Mouse (Mus musculus) natural killer cell, adult 2 months (primary cell): ENCODE data around the gene Lrfn2.

Source experiments
- DNase-seq, 2 experiments: peaks; one replicate each; pipeline ENCODE4 v3.0.0; 2022; ENCODE audit warnings: low spot score in 2 of 2

The Lrfn2 gene

DNA sequence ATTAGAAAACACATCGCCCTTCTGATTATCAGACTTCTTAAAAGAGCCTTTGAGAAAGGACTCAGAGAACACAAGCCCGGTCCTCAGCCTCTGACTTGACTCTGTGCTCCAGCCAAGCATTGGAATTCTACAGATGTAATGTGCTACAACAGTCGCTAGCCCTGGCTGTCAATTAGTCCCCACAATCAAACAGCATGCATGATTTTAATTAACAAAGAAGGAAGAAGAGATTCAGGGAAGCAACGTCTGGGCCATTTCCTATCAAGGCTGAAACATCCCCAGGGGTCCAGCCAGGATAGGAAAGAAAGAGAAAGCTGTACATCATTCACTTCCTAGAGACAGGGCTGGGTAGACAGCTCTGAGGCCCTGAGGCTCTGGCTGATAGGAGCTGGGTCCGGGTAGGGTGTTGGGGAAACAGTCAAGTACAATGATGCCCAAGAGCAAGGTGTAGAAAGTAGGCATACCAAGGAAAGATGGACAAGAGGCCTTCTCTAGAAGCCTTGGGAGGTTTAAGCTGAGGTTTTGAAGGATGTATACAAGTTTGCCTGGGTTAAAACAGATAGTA lies 101.6 kb downstream of the Lrfn2 start:
- no peak for DNase-seq

DNA sequence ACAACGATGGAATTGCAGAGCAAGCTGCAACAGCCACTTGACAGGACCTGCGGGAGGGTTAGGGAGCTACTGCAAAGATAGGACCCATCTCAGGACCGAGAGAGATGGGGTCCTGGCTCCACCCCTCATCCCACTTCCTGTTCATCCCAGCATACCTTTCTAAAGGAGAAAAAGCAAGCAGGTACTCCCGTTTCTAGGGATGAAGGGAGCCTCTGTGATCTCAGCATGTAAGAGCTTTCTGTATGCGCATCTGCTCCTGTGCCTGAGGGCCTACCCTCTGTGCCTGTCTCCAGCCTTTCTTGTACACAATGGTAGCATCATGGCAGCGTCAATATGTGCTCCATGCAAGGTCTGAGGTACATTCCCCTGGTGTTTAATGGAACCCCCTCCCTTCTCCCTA lies 102.9 kb downstream of the Lrfn2 start:
- DNase-seq, result no peak

DNA sequence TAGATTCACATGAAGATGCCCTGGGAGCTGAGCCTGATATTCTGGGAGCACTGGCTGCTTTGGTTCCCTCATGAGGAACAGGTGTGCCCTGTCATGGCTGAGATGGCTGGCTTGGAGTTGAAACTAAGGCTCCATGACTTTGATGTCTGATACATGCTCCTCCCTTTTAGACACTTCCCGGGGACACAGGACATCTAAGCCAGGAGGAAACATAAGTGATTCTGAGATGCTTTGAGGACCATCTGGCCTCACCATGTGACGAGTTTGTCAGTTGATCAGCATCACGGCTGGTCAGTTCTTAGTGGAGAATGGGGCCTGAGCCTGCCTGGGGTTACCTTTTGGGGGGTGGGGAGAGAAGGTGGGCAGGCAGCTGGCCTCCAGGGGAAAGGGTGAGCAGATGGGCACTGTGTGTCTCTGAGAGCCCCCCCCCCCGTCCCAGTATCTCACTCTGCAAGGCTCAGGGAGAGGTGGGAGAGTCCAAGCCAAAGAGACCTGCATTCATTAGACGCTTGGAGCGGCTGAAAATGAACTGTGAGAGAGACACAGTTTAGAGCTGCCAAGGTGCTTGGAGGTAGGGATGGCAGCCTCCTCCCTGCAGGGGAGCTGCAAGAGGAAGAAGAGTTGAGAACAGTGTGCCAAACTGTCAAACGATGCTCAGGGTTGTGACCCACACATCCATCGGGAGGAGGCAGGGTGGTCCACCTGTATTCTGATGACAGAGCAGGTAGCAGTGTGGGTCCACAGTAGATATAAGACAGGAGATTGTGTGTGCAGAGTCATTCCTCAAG lies 105.2 kb downstream of the Lrfn2 start:
- DNase-seq, result no peak

DNA sequence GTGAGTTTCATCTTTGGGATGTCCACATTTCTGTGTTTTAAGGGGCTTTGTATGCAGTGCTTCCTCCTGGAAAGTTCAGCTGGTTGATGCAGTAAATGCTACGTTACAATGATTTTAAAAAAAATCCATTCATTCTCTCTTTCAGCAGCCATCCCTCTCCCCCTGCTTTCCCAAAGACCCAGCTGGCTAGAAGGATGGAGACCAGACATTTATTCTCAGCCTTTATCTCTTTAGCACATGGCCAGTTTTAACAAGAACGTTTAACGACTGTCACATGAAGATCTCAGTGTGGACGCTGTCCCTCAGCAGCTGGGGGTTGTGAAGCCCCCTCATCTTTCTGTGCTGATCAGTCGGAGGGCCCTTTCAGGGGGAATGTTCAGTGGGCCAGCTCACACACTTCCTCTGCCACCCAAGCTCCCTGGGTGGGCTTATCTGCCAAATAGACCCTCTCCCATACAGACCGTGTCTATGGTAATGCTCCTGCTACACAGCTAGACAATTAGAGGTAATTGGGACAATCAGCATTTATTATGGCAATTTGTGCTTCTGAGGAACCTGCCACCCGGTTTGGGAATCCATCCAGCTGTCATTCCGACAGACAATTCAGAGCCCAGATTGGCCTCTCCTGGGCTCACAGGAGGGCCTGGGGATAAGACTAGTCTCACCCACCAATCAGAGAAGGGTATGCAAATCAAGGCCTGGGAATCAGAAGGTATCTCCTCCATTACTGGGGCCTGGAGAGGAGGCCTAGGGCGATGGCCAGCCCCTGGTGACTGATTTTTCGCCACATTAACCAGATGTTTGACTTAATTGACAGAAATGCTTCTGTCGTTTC lies 111.8 kb downstream of the Lrfn2 start:
- DNase-seq, result no peak

DNA sequence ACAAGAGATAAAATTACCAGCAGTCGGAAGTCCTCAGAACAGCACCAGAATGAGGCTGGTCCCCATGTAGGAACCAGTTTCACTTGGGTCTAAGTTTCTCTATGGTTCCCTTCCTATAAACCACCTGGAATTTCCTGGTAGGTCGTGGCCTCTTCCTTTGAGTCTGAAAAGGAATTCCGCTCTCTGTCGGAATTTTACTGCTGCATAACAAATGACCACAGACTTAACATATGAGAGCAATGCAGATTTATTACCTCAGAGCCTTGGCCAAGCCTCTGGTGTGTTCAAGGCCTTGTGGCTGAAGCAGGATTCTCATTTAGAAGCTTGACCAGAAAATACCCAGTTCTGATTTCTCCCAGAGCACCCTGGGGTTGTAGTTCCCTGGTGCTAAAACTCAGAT lies 115.7 kb downstream of the Lrfn2 start:
- no peak for DNase-seq

DNA sequence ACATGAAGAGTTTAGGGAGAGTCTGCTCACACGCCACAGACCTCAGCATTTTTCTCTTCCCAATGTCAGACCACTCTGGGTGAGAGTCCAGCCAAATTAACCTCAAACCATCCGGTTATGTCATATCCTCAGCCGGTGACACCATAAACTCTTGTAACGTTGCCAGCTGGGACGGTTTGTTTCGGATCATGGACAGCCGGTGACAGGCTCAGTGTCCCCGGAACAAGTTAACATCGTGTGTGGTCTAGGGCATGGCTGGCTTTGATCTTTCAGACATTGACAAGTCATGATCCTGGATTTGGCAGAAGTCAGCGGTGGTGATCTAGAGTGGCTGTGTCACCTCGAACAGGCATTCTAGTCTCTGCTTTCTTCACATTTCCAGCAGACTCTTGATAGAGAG lies 119.1 kb downstream of the Lrfn2 start:
- no peak for DNase-seq

DNA sequence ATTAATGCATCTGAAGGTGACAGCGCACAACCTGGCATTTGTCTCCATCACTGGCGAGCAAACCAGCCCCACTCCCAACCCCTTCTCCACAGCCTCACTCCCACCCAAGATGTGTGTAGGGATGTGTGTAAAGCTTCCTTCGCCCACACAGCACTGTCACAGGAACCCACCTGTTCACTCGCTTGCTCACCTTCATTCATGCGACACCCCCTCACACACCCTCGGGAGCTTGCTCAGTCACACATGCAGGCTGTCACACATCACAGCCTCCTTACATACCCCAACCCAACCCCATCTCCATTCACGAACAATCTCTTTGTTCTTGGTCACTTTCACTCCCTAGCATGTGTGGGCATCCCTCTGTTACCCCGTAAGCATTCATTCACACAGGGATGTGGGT lies 129.0 kb downstream of the Lrfn2 start:
- no peak for DNase-seq

DNA sequence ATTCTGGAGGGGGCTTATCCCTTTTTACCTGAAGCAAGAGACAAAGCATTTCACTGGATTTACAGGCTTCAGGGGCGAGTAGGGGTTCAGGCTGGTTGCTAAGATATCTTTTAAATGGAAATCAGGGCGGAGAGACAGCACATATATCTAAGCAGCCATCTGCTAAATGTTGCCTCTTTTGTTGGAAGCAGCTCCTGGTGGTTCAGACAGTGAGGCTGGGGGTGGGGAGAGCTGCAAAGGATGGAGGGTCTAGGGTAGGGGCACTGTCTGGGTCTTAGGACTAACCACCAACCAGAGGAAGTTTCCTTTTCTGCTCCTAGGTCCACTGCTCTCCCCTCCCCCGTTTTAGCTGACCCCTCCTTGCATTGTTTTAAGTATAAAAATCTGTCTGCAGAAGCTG lies 131.6 kb downstream of the Lrfn2 start:
- DNase-seq, result no peak

DNA sequence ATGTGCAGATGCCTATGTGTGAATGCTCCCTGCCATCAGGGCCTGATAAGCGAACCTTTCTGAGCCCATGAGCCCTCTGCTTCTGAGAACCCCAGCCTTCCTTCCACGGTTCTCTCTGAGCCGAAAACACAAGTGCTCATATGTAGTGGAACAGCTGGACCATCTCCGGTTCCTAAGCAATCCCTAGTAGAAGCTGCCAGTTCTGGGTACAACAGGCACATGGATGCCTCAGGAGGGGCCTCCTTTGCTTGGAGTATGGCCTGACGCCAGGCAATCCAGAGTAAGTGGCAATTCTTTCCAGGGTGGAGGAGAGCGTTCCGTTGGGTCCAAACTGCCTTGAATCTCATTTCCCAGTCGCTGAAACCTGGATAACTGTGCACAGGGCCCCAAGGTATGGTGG lies 132.3 kb downstream of the Lrfn2 start:
- no peak for DNase-seq

DNA sequence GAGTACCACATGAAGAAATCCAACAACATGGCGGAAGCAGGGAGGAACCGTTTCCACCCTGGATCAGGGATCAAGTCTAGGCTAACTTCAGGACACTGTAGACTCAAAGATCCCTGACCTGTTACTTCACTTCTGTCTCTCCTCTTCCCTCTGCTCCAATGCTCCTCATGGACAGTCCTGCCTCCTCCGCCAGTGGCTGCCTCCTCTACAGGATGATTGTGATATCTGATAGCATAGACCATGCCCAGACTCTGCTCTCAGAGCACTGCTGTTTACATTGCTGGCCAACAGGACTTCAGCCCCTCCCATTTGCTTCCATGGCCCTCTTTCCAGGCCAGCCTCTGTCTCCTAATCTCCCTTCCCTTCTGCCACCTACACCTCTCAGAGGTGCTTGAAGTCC lies 132.9 kb downstream of the Lrfn2 start:
- no peak for DNase-seq

DNA sequence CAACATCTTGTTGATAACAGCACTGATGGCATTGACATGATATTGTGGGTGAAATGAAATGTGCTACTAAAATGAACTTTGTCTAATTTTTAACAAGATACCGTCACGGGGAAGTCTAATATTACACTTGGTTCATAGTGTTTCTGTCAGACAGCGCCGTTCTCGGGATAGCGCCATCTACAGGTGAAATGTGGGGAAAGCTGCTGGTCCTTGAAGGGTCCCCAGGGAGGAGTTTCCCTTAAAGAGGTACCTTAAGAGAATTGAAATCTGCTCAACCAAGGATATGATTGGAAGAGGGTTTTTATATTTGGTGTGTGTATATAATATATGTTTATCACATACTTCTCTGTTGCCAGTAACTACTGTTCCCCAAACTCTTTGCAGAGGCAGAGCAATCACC lies 134.6 kb downstream of the Lrfn2 start:
- DNase-seq, result no peak

DNA sequence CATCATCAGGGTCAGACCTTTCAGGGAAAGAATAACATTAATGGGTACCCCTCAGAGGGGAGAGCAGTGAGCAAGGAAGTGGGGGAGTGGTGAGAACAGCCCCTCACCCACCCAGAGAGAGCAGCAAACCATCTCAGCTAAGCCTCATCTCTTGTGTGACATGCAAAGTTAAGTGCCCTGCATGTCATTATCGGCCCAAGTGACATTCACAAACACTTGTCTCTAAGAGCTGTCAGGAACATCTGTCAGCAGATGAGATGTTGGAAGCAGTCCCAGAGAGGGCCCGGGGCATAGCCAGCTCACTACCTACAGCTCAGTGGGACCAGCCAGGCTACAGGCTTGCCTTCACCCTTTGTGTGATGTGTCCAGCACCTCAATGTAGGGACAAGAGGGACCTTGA lies 146.0 kb downstream of the Lrfn2 start:
- DNase-seq, result no peak

DNA sequence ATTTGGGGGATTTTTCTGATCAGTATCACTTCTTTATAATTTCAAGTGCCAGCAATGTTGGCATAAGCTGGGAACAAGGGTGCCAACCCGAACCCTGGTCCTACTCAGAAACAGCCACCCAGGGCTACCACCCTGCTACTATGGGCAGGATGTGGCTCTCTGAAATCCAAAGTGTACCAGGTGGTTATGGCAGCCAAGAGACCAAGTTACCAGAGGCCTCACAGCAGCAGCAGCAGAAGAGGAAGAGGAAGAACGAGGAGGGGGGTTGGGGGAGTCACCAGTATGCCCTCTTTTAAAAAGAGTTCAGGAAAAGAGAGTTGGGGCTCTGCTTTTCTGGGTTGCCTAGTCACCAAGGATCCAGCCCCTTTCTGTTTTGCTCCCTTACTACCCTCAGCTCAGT lies 147.5 kb downstream of the Lrfn2 start:
- no peak for DNase-seq

DNA sequence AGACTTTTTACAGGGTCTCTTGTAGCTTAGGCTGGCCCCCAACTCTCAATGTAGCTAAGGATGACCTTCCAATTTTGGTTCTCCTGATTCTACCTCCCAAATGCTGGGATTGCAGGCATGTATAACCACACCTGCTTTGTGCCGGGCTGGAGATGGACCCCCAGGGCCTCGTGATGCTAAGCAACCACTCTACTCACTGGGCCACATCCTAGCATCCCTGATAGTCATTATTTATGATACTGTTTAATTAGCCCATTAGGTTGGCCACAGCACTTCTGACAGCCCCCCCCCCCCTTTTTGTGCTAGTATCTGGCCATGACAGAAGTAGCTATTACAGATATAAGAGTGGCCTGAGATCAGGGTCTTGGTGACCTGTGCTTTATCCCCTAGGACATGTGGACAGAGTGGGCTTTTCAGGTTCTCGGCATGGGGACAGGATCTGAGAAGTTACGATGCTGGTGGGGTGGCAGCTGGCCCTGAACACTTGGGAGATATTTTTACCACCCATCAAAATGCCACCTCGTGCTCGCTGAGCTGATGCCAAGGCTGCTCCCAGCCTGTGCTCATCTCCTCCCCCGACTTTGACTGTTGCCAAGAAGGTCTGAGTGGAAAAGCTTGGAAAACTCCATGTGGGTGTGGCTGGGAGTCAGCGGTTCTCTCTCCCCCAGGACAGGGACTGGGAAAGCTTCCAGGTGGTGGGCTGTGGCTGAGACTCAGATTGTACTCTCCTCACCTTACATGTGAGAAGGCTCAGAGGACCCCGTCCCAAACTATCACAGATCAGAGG lies 151.6 kb downstream of the Lrfn2 start:
- no peak for DNase-seq

DNA sequence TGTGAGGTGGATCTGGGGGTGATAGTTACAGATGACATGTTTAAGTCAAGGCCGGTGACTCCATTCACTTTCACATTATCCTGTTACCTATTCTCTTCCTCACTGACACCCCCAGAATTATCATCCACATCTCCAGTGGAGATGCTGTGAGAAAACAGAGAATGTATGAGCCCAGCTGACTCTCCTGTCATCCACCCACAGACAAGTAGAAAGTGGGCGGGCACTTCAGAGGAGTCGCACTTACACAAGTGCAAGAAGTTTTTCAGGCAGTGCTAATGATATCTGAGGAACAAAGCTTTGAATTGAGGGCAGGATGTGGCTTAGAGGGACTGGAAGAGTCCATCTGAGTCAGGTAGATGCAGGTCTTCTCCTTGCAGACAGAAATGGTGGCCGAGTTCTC lies 152.9 kb downstream of the Lrfn2 start:
- DNase-seq, result no peak

DNA sequence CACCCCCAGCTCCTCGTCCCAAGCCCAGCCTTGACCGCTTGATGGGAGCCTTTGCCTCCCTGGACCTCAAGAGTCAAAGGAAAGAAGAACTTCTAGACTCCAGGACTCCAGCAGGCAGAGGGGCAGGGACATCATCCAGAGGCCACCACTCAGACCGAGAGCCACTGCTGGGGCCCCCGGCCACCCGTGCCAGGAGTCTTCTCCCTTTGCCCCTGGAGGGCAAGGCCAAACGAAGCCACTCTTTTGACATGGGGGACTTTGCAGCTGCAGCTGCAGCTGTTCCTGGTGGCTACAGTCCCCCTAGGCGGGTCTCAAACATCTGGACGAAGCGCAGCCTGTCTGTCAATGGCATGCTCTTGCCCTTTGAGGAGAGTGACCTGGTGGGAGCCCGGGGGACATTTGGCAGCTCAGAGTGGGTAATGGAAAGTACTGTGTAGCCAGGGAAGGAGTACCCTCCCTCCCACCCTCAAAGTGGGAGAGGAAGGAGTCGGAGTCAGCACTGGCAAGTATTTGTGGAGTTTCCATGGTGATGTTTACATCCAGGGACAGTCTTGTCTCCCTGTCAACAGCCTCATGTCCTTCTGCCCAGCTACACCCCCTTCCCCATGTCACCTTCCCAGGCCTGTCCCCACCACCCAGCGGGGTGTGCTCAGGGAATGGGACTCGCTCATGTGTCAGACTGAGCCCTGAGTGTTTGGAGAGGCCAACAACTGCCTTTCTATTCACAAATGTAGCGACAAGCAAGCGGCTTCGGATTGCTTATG lies 164.8 kb downstream of the Lrfn2 start:
- no peak for DNase-seq

DNA sequence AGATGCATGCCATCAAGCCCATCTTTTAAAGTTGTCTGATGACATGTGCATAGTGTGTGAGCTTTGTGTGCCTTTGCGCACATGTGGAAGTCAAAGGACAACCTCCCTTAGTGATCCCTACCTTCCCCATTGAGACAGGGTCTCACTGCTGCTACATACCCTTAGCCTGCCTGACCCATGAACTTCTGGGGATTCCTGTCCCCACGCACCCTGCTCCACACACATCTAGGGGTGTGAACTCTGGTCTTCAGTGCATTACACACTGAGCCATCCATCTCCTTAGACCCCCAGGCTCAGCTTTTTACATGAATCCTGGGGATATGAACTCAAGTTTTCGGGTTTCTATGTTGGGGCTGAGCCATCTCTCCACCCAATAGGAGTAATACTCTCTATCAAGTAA lies 179.2 kb downstream of the Lrfn2 start:
- no peak for DNase-seq

DNA sequence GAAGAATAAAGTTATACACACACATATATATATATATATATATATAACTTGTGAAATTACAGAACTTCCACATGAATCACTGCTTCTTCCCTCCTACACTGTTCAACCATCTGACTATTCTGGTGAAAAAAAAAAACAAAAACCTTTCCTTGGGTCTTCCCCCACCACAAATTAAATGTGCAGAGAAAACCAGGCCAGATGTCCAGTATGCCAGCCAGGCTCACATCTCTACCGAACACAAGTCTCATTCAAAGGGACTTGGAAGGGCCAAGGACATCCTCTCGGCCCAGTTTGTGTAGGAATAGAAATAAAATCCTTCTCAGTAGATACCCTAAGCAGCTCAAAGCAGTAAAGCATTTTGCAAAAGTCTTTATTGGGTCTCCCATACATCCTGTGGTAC lies 179.7 kb downstream of the Lrfn2 start:
- no peak for DNase-seq

DNA sequence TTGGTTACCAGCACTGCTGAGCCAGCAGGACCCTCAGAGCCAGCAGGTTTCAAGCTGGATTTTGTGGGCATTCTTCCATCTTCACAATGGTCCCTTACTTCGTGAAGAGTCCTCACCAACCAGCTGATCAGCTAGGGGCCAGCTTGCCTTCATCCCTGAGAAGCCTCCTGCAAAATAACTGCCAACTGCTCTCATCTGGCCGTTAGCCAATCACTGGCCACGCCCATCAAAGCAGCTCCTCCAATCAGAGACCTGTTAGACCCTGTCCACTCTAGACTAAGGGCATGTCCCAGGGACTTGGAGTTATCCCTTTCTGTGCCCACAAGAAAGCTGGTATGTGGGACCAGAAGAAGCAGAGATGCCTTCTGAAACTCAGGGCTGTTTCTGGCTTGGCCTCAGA lies 181.2 kb downstream of the Lrfn2 start:
- DNase-seq, result no peak

DNA sequence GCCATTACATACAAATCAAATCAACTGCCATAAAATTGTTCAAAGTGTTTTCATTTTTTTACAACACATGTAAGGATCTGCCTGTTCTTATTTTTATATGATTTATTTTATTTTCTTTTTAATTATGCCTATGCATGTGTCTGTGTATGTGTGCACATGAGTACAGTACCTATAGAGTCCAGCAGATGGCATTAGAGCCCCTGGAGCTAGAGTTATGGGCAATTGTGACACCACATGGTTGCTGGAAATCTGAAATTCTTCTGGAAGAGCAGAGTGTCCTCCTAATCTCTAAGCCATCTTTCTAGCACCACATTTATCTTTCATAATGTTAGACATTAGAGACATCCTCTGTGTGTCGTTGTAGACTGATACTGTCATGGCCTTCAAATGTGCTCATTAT lies 192.0 kb downstream of the Lrfn2 start:
- no peak for DNase-seq

DNA sequence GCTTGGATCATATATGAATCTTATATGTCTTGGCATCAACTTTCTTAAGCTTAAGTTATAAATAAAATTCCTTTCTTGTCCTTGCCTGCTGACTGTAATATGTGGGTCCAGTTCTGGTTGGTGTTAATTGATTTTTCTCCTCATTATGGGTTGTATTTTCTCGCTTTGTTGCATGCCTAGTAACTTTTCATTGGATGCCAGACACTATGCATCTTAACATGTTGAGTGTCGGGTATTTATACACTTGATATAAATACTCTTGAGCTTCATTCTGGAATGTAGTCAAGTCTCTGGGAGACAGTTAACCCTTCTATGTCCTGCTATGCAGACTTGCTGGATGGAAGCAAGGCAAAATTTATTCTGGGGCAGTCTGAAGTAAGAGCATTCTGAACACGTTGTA lies 192.5 kb downstream of the Lrfn2 start:
- DNase-seq, result no peak
